Mouse (Mus musculus): Measurements from ENCODE around the gene Oosp2.

GRCm38 (mm10) chr19:11623551-11623950, 36.8 kb downstream of the Oosp2 start, which contains the start of gene Ms4a2:
- no peak for TF ChIP-seq CTCF (IDR thresholded peaks at IDR 0.05; ENCODE audit: low read depth)
- no peak for TF ChIP-seq EP300 (IDR thresholded peaks at IDR 0.05; ENCODE audit: low read depth)

All from liver, embryonic 14.5 days (tissue).